Comparison of ENCODE assay signal across 12 mouse cellular contexts in genomic region chr2:69096821-69097220, GRCm38 (mm10).
"Had no signal": no experiment of that assay in that cellular context is flagged by ENCODE, and none has a peak within 500 bp of the region (broad histone marks: within the 10 kb centered on the region; RNA-seq: fewer than 3 reads in every experiment).

No protein-coding gene starts in this region.

- DNase-seq: kidney, adult 18-20 months; kidney, postnatal 10 days; kidney, postnatal 4 days; lung, adult 2 months; lung, postnatal 36 days; right cerebral cortex, postnatal 14 days; thymus, postnatal 4 days had no signal

- H3K36me3 ChIP-seq: limb, embryonic 10.5 days; liver, embryonic 15.5 days; midbrain, embryonic 13.5 days had no signal

- H3K4me1 ChIP-seq: limb, embryonic 10.5 days; liver, embryonic 15.5 days; midbrain, embryonic 13.5 days had no signal

- H3K9me3 ChIP-seq: limb, embryonic 10.5 days; liver, embryonic 15.5 days; midbrain, embryonic 13.5 days had no signal

- H3K4me2 ChIP-seq: liver, embryonic 11.5 days; liver, embryonic 15.5 days; midbrain, embryonic 13.5 days had no signal

- H3K9ac ChIP-seq: liver, embryonic 15.5 days; midbrain, embryonic 13.5 days had no signal

- H3K4me3 ChIP-seq: limb, embryonic 10.5 days; liver, embryonic 15.5 days; midbrain, embryonic 13.5 days had no signal

- H3K27ac ChIP-seq: limb, embryonic 10.5 days; liver, embryonic 15.5 days; midbrain, embryonic 13.5 days had no signal

- ATAC-seq: lung, postnatal 0 days; midbrain, embryonic 13.5 days had no signal

- H3K27me3 ChIP-seq: liver, embryonic 15.5 days; midbrain, embryonic 13.5 days had no signal
